Mouse (Mus musculus): ENCODE results near the gene 1110008P14Rik. TPM values are rescaled to one million over a fixed set of nuclear protein-coding genes. Genes with fewer than 3 reads are reported as not detected.

1110008P14Rik gene
- 41.3 and 41.5 TPM in 2 replicates for polyA plus RNA-seq (2014; fragmentation: Nextera tagmentation; extraction: Ambion mirVana)

DNA sequence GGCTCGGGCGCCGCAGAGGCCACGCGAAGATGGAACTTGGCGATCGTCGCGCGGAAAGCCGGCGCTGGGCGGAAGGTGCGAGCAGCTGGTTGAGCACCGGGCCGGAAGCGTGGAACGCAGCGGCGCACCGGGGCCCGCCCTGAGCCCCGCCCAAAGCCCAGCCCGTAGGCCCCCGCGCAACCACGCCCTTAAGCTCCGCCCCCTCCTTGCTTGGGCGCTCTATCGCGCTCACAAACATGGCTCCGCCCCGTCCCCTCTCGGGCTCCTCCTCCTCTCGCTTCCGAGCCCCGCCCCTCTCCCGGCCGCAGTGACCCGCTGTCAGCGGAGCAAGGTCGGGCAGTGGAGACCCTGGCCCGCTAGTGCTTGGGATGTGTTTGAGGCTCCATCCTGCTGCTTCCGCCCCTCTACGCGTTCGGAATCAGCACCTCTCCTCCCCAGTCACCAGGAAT lies at the start of gene 1110008P14Rik:
1110008P14Rik (minus strand) TSS at position 164 of the 449 bp plus-strand sequence.
- Histone ChIP-seq H3K27ac (replicated peaks; ENCODE audit: low read depth, low read length) (no peak within 1 kb of the TSS), H3K36me3 (replicated peaks; ENCODE audit: control insufficient read depth, insufficient read depth, low read depth, low read length) (peaks cover 4% of the 10 kb centered on the region), H3K4me3 (ENCODE audit: low read depth, low read length) (peak within 1 kb of the TSS; percentile 62), H3K9me3 (replicated peaks; ENCODE audit: control insufficient read depth, low read length) (no peaks in the 10 kb centered on the region), H3K4me2 (ENCODE audit: low read depth, low read length) (peak within 1 kb of the TSS; percentile 97), H3K9ac (replicated peaks; ENCODE audit: low read length) (peak within 1 kb of the TSS; percentile 59), H3K4me1 (ENCODE audit: control insufficient read depth, insufficient read depth, low read length) (peaks cover 4% of the 10 kb centered on the region), H3K27me3 (ENCODE audit: control insufficient read depth, insufficient read depth, low read length) (no peaks in the 10 kb centered on the region)
- WGBS, result 0% methylated on average over 39 of the region's 47 CpGs
- DNase-seq (ENCODE audit: low spot score), result peak; percentile 96
- peak; percentile 72 for ATAC-seq (replicated peaks; ENCODE audit: insufficient number of reproducible peaks, low FRiP score, low TSS enrichment, low read depth)

DNA sequence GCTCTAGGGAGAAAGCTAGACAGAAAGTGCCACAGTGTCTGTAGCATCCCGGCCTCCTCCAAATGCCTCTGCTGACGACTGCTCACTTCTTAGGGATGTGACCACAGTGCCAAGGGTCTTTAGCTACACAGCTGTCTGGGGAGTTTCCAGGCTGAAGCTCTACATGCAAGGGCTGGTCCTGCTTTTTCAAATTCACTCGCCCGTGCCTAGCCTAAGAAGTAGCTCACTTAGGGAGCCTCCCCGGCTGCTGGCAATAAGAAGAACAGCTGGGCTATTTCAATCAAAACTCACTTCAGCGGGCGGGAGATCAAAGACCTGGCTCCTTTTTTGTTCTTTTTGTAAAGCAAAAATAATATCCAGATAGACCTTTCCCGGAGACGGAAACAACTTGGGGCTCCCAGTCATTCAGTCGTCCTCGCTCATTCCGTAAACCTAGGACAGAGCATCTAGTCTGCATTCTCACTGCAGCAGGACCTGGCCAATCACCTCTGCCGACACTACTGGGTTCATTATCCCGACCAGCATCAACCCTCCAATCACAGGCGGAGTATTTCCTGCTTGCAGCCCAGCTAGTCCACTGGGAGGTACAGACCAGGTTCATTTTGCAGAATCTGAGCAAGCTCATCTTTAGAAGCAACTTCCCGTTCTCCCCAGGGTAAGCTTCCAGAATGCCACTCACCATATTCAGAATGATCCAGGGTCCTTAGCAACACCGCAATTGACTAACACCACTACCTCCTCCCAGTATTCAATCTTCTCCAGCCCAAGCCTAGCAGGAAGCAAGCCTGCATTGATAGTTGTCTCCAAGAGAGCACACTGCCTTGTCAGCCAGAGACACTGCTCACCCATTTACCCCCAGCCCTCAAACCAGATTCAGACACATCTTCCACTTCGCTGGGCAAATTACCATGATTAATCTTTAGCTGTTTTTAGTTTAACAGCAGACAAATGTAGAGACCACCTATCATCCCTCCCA lies 49.3 kb upstream of the 1110008P14Rik start:
- H3K27ac ChIP-seq (replicated peaks; ENCODE audit: low read depth, low read length), result peak overlapping the region; percentile 60; the same call in 1 of the 2 replicates
- peak overlapping the region; percentile 32 for H3K4me3 ChIP-seq (ENCODE audit: low read depth, low read length)
- H3K9me3 ChIP-seq (replicated peaks; ENCODE audit: control insufficient read depth, low read length), result no peaks in the 10 kb centered on the region
- peaks cover 3% of the 10 kb centered on the region; the same call in 1 of the 2 replicates for H3K4me1 ChIP-seq (ENCODE audit: control insufficient read depth, insufficient read depth, low read length)
- H3K27me3 ChIP-seq (ENCODE audit: control insufficient read depth, insufficient read depth, low read length), result no peaks in the 10 kb centered on the region
- 8% methylated on average over 18 of the region's 18 CpGs for WGBS
- H3K4me2 ChIP-seq (ENCODE audit: low read depth, low read length), result peak overlapping the region; percentile 64
- ATAC-seq (replicated peaks; ENCODE audit: insufficient number of reproducible peaks, low FRiP score, low TSS enrichment, low read depth) (peak; percentile 95), DNase-seq (ENCODE audit: low spot score) (peak; percentile 97)
- peak overlapping the region; percentile 64 for H3K9ac ChIP-seq (replicated peaks; ENCODE audit: low read length)
- H3K36me3 ChIP-seq (replicated peaks; ENCODE audit: control insufficient read depth, insufficient read depth, low read depth, low read length), result no peaks in the 10 kb centered on the region

DNA sequence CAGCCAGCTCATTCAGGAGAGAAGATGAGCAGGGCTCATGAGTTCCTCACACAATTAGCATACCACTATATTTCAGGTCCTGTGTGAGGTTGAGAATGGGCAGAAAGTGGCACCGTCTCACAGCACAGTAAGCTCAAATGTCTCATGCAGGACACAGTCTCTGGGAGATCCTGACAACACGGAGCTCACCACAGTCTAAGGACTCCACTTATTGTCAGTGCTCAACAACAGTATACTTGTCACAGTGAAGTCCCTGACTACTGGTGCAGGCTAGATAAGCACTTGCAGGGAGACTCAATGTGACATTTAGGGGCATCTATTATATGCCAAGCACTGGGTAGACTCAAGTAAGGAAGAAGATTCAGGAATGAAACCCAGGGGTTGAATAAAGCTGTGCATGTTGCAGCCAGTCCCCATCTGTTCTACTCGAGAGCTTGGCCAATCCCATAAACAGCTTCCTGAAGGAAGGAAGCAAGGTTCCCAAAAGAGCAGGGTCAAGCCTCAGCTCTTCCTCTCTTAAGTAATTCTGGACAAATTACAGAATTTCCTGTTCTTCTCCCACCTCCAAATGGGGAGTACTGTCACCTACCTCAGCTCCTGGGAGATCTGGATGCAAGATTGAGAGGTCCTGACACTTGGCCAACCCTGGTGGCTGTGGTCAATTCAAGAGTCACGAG lies 47.6 kb upstream of the 1110008P14Rik start:
- WGBS, result 73% methylated on average over 4 of the region's 4 CpGs
- H3K36me3 ChIP-seq (replicated peaks; ENCODE audit: control insufficient read depth, insufficient read depth, low read depth, low read length), result no peaks in the 10 kb centered on the region
- H3K9ac ChIP-seq (replicated peaks; ENCODE audit: low read length), result no peak overlapping the region; the same call in 1 of the 2 replicates
- no peak for ATAC-seq (replicated peaks; ENCODE audit: insufficient number of reproducible peaks, low FRiP score, low TSS enrichment, low read depth)
- H3K27ac ChIP-seq (replicated peaks; ENCODE audit: low read depth, low read length), result no peak overlapping the region
- no peaks in the 10 kb centered on the region for H3K27me3 ChIP-seq (ENCODE audit: control insufficient read depth, insufficient read depth, low read length)
- H3K4me1 ChIP-seq (ENCODE audit: control insufficient read depth, insufficient read depth, low read length), result peaks cover 7% of the 10 kb centered on the region; the same call in 1 of the 2 replicates
- no peak for DNase-seq (ENCODE audit: low spot score)
- no peaks in the 10 kb centered on the region for H3K9me3 ChIP-seq (replicated peaks; ENCODE audit: control insufficient read depth, low read length)
- no peak overlapping the region for H3K4me2 ChIP-seq (ENCODE audit: low read depth, low read length)
- no peak overlapping the region for H3K4me3 ChIP-seq (ENCODE audit: low read depth, low read length)

DNA sequence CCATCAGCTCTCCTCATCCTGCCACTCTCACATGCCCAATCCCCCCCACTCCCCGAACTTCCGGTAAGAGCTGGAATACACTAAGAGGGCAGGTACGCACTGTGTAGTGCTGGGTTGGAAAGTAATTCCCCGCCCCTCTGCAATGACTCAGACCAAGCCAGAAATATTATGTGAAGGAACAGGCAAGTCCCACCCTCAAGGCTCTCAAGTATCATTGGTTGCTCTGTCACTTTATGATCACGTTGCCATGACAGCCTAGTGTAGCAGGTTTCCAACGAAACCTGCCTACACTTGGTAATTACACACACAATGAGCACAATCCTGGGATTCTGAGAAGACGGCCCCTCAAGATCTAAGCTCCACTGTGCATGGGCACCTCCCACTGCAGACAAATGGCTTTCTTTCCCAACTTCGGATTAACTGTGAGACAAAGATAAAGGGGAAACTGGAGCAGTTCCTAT lies 46.6 kb upstream of the 1110008P14Rik start:
- H3K36me3 ChIP-seq (replicated peaks; ENCODE audit: control insufficient read depth, insufficient read depth, low read depth, low read length), result no peaks in the 10 kb centered on the region
- H3K9me3 ChIP-seq (replicated peaks; ENCODE audit: control insufficient read depth, low read length), result no peaks in the 10 kb centered on the region
- H3K27me3 ChIP-seq (ENCODE audit: control insufficient read depth, insufficient read depth, low read length), result no peaks in the 10 kb centered on the region
- no peak overlapping the region for H3K9ac ChIP-seq (replicated peaks; ENCODE audit: low read length)
- peak overlapping the region; percentile 35; the same call in 1 of the 2 replicates for H3K27ac ChIP-seq (replicated peaks; ENCODE audit: low read depth, low read length)
- ATAC-seq (replicated peaks; ENCODE audit: insufficient number of reproducible peaks, low FRiP score, low TSS enrichment, low read depth) (no peak), DNase-seq (ENCODE audit: low spot score) (peak; percentile 61)
- 75% methylated on average over 8 of the region's 8 CpGs for WGBS
- H3K4me2 ChIP-seq (ENCODE audit: low read depth, low read length), result peak overlapping the region; percentile 13; the same call in 1 of the 2 replicates
- H3K4me1 ChIP-seq (ENCODE audit: control insufficient read depth, insufficient read depth, low read length), result peaks cover 7% of the 10 kb centered on the region; the same call in 1 of the 2 replicates
- H3K4me3 ChIP-seq (ENCODE audit: low read depth, low read length), result no peak overlapping the region

DNA sequence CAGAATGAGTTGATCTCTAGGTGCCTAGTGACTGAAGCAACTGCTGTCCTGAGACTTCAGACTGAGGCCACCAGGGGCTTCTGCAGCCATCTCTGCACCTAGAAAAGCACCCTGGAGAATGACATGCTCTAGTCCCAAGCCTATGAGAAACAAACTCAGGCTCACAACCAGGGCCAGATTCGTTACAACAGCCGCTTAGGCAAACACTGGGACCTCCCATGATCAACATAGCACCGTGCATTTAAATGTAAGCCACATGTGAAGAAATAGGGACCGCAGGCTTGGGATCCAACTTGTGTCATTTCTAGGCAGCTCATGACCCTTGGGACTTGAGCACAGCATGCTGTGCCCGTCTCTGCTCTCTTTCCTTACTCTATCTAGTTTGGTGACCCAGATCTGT lies 46.0 kb upstream of the 1110008P14Rik start:
- H3K27me3 ChIP-seq (ENCODE audit: control insufficient read depth, insufficient read depth, low read length), result no peaks in the 10 kb centered on the region
- 67% methylated on average over 5 of the region's 5 CpGs for WGBS
- no peaks in the 10 kb centered on the region for H3K36me3 ChIP-seq (replicated peaks; ENCODE audit: control insufficient read depth, insufficient read depth, low read depth, low read length)
- no peaks in the 10 kb centered on the region for H3K9me3 ChIP-seq (replicated peaks; ENCODE audit: control insufficient read depth, low read length)
- no peak overlapping the region for H3K9ac ChIP-seq (replicated peaks; ENCODE audit: low read length)
- no peak overlapping the region for H3K4me3 ChIP-seq (ENCODE audit: low read depth, low read length)
- no peak for ATAC-seq (replicated peaks; ENCODE audit: insufficient number of reproducible peaks, low FRiP score, low TSS enrichment, low read depth)
- no peak for DNase-seq (ENCODE audit: low spot score)
- H3K27ac ChIP-seq (replicated peaks; ENCODE audit: low read depth, low read length), result no peak overlapping the region
- H3K4me2 ChIP-seq (ENCODE audit: low read depth, low read length), result 0 out of 2 replicates have a peak overlapping the region, but pooled peaks have one; percentile 8
- H3K4me1 ChIP-seq (ENCODE audit: control insufficient read depth, insufficient read depth, low read length), result peaks cover 7% of the 10 kb centered on the region; the same call in 1 of the 2 replicates

DNA sequence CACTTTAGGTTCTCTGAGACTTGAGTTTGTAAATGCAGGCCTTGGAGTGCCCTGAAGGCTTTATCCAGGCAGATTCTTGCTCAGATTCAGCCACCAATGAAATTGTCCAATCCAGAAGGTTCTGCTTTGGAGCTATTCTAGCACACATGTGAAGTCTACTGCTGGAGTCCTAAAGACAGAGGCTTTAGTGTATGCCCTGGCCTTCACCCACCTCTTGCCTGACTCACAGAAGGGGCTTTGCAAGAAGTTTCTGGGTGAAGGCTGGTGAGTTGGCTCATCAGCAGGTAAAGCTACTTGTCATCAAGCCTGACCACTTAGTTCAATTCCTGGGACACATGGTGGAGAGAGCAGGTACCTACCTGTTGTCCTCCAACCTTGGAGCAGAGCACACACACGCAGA lies 44.4 kb upstream of the 1110008P14Rik start:
- no peak overlapping the region for H3K4me2 ChIP-seq (ENCODE audit: low read depth, low read length)
- no peaks in the 10 kb centered on the region for H3K9me3 ChIP-seq (replicated peaks; ENCODE audit: control insufficient read depth, low read length)
- no peaks in the 10 kb centered on the region for H3K27me3 ChIP-seq (ENCODE audit: control insufficient read depth, insufficient read depth, low read length)
- no peak overlapping the region for H3K27ac ChIP-seq (replicated peaks; ENCODE audit: low read depth, low read length)
- DNase-seq (ENCODE audit: low spot score), result no peak
- no peaks in the 10 kb centered on the region for H3K36me3 ChIP-seq (replicated peaks; ENCODE audit: control insufficient read depth, insufficient read depth, low read depth, low read length)
- WGBS, result 92% methylated on average over 1 of the region's 1 CpGs
- peaks cover 7% of the 10 kb centered on the region; the same call in 1 of the 2 replicates for H3K4me1 ChIP-seq (ENCODE audit: control insufficient read depth, insufficient read depth, low read length)
- no peak overlapping the region for H3K4me3 ChIP-seq (ENCODE audit: low read depth, low read length)
- ATAC-seq (replicated peaks; ENCODE audit: insufficient number of reproducible peaks, low FRiP score, low TSS enrichment, low read depth), result no peak
- no peak overlapping the region for H3K9ac ChIP-seq (replicated peaks; ENCODE audit: low read length)

DNA sequence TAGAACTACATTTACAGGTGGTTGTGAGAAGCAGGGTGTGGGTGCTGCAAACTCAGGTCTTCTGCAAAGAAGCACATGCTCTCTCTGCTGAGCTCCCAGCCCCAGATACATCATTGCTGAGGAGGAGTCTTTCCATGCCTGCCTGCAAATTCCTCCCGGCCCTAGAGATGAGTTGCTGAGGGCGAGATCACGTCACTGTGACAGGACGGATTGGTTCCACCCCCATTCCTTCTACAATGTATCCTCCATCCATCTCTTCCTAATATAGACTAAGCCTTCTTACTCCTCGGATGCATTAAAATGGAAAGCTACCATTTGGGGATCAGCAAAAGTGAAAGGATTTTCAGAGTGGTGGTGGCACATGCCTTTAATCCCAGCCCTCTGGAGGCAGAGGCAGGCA lies 43.8 kb upstream of the 1110008P14Rik start:
- Histone ChIP-seq H3K4me1 (ENCODE audit: control insufficient read depth, insufficient read depth, low read length) (peaks cover 7% of the 10 kb centered on the region; the same call in 1 of the 2 replicates), H3K36me3 (replicated peaks; ENCODE audit: control insufficient read depth, insufficient read depth, low read depth, low read length) (no peaks in the 10 kb centered on the region), H3K4me3 (ENCODE audit: low read depth, low read length) (no peak overlapping the region), H3K9ac (replicated peaks; ENCODE audit: low read length) (no peak overlapping the region), H3K27me3 (ENCODE audit: control insufficient read depth, insufficient read depth, low read length) (no peaks in the 10 kb centered on the region), H3K4me2 (ENCODE audit: low read depth, low read length) (no peak overlapping the region), H3K9me3 (replicated peaks; ENCODE audit: control insufficient read depth, low read length) (no peaks in the 10 kb centered on the region), H3K27ac (replicated peaks; ENCODE audit: low read depth, low read length) (no peak overlapping the region)
- no peak for ATAC-seq (replicated peaks; ENCODE audit: insufficient number of reproducible peaks, low FRiP score, low TSS enrichment, low read depth)
- DNase-seq (ENCODE audit: low spot score), result no peak
- WGBS, result 73% methylated on average over 5 of the region's 5 CpGs
